Mouse (Mus musculus) frontal cortex, adult 2 months (tissue): ENCODE data around the gene Cdh19. TPM values are rescaled to one million over a fixed set of nuclear protein-coding genes. Genes with fewer than 3 reads are reported as not detected.
A peak's percentile ranks its signal among the peaks of the same experiment; 100 is the strongest.

Experiments
- DNase-seq, 2 experiments: peaks; one replicate each; pipeline ENCODE4 v3.0.0; 2022; ENCODE audit warnings: low spot score in 1 of 2; ENCODE audit errors: extremely low spot score in 1 of 2
- polyA plus RNA-seq: library from polyadenylated mRNA; depleted of rRNA; stranded (reverse); fragments of >200 nt; gene quantifications from 2 replicates; pipeline ENCODE4 v1.2.3, GENCODE M21; 2012; rRNA removed

Gene Cdh19
- polyA plus RNA-seq, result 7.7 and 9.8 TPM in 2 replicates

DNA sequence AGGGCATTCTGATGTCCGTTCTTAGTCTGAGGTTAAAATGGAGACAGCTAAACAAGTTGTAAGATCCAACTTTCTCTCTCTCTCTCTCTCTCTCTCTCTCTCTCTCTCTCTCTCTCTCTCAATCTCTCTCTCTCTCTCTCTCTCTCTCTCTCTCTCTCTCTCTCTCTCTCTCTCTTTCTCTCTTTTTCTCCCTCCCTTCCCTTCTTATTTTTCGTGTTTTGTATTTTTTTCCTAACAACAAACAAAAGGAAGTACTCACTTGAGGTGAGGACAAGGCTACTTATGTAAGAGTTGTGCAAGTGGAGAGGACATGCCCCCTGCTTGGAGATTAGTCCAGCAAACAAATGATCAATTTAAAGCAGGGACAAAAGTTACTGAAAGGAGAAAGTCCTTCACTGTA is at the start of gene Cdh19:
Cdh19 (minus strand) TSS at position 101 of the 400 bp plus-strand sequence.
- no peak for DNase-seq

DNA sequence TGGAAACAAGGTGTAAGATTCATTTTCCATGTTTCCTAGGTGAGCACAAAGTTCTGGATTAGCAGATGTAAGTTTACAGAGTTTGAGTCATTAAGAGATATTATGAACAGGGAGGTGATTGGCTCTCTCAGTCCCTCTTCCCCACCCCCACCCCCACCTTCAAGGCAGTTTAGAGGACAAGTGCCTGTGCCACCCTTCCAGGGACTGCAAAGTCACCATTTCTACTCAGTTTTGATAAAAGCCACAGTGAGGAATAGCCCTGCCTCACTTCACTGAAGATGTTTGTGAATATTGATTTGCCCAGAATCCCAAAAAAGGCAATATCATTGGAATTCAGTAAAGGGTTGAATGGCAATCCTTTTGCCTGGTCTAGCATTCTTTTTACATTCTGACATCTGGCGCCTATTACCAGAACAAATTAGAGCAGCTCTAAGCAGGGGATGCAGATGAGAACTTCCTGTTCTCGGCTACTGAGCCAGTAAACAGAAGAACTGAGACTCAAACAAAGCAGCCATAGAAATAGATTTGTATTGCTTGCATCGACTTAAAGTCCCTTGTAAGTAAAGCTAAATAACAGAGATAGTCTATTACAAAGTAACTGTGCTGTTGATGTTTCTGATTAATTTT is 43.2 kb upstream of the Cdh19 start:
- DNase-seq, result peak; percentile 2 to 10

DNA sequence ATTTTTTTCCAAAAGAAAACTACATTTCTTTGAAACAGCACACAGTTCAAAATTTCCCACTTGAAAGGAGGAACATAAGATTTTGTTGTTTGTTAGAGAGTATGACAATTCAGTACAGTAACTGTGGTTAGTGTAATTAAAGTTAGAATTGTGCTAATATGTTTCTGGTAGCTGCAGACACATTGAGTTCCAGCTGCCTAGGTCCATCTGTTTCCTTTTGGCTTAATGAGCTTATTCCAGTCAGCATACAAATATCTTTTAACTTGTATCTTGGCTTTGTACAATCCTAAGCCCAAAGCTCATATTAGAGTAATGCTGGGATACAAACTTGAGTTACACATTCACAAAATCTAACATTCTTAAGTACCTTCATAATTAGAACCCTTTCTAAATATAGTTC is 40.3 kb upstream of the Cdh19 start:
- no peak for DNase-seq

DNA sequence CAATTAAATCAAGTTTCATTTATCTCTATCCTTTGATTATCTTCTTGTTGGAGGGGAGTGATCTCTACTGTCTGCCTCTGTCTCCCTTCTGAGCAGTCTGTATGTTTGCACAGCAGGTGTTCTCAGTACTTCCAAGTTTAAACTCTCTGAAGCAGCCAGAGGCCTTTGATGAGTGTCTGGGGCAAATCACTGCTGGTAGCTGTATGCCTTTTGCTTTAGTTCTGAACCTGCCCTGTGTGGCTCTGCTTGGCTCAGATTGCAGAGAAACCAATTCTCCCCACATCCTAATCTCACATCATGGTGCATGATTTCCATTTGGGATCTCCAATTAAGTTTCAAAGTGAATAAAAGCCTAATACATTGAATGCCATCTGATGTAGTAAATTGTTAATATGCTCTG is 12.4 kb upstream of the Cdh19 start:
- no peak for DNase-seq

DNA sequence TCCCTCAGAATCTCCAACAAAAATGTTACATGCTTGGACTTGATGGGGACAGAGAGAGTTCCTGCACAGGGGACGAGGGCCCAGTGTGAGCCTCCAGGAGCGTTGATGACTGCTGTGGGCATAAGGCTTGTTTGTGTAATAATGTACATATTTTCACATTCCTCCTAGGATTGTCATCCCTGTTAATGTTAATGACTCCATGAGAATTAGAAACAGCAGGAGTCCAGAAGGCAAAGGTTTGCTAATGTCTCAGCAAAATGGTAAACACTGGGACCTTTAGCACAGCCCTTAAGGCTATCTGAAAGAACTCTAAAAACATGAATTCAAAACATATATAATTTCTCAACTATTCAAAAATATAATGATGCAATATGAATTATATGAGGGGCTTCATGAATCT is 8.2 kb downstream of the Cdh19 start:
- DNase-seq, result no peak

DNA sequence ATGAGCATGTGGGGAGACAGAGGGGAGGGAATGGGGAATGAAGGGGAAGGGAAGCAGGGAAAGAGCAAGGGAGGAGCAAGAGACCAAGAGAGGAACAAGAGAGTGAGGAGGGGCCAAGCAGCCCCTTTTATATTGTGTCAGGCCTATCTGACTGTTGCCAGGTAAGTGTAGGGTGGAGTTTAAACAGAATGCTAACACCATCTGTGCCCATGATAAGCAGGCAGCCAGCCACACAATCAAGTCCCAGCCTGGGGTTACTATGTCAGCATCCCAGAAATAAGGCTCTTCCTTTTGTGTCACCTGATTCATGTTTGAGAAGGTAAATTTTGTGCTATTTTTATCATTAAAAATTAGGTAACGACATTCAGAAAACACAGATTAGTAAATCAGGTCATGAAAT is 67.6 kb downstream of the Cdh19 start:
- DNase-seq, result no peak

DNA sequence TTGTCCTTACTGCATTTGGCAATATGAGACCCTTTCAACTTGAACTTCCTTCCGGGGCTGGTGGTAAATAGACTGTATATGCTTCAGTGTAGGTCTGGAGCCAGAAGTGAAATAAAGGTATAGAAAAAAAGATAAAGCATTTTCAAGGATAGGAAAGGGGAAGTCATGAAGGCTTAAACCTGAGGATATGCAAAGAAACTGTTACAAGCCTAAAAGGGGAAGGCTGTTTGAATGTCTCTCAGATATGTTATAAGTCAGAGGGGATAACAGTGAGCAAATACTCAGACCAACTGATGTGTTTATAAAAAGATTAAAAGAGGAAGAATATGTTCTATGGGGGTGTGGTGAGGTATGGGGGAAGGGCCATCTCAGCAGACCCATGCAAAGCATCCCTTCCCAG is 68.2 kb downstream of the Cdh19 start:
- DNase-seq, result no peak

DNA sequence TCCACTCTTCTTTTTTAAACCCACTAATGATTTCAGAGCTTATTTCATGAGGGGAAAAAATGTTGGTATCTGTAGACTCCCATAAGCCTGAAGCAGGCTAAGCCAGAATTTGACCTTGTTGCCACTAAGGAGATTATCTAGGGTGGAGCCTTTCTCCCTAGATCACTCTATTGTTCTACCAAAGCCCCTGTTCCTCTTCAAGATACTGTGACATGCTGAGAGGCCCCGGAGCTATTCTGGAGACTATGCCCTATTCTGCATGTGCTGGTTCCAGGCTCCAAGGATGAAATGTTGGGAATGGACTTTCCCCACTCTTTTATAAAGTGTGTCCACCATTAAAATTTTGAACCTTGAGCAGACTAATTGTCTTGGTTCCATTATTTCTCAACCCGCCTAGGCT is 73.1 kb downstream of the Cdh19 start:
- no peak for DNase-seq
